Mouse (Mus musculus) lung, postnatal 36 days (tissue): Measurements from ENCODE around the gene Plin4.
A peak's percentile ranks its signal among the peaks of the same experiment; 100 is the strongest.
"Not testable (repeated sequence)": the region's sequence is repeated elsewhere in the genome, so short reads cannot be mapped to it uniquely, and the experiment has no call there.

Experiments used
- DNase-seq: peaks from one replicate; pipeline ENCODE4 v3.0.0; 2022; ENCODE audit warnings: mixed read lengths

Gene Plin4

DNA sequence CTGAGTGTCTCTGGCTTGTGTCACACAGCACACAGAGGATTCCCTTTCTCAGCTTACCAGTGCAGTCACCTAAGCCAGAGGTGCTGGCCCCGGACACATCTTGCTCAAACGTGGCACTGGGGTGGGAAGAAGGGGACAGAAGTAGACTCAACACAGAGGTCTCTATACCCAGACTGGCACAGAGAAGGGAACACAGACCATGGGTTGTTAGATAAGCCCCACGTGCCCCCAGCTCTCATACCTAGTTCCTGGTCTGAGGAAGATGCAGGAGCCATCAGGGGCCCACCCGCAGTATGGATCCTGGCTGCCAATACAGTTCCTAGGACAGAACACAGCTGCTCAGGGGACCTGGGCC is 15.7 kb upstream of the Plin4 start:
- no peak for DNase-seq

DNA sequence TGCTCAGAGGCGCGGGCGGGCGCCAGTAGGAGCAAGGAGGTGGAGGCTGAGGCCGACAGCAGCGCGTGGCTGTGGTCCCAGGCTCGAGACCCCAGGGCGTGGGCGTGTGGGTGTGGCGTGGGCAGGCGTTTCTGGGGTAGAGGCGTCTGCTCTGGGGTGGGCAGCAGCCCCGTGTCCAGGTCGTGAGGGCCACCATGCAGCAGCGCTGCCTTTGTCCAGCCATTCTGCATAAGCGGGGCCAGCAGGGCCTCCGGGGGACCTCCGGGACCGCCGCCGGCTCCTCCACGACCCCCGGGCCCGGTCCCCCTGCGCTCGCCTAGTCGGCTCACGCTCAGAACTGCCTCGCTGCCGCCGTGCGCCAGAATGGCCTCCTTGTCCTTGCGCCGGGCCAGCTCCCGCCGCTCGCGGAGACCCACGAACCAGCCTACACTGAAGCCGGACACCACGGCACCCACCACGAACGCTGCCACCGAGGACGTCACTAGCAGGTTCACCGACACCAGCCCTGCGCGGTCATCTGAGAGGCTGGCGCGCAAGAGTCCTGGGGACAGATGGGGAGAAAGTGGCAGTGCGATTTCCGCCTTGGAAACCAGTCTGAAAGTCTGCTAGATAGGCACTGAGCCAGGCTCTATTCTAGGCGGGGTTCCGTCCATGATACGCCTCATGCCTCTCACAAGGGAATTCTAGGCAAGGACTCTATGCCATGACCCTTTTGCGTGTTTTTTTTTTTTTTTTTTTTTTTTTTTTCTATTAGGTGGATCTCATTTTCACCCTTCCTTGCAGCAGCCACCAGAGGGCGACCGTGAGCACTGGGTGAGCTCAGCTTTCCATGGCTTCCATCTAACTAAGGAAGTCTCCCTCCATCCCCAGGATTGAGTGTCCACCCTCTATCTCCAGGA is 15.0 kb upstream of the Plin4 start:
- DNase-seq: peak; percentile 62

DNA sequence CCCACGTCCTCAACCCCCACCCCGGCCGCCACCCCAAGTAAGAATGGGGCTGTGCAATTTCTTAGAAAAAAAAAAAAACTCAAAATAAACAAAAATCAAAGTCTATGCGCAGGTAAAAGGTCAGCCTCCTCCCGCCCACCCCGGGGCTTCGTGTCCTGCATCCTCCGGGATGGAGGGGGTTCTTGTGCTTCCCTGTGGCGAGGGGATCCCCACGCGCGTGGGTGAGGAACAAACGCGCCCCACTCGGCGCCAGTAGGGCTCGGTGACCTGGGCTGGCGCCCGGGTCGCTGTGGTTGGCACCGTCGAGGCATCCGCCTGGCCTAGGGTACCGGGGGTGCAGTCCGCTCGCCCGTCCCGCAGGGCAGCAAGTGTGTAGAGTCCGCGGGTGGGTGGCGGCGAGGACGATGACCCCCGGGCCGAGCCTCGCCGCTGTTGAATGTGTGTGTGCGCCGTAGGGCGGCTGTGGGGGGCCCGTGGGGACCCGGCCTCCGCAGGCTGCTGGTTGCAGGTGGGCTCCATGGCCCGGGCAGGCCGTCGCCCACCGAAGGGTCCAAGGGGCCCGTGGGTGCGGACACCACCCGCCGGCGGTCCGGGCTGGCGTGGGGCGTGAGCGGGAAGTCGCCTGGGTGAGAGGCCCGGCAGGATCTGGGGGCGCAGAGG is 14.2 kb upstream of the Plin4 start:
- no peak for DNase-seq

DNA sequence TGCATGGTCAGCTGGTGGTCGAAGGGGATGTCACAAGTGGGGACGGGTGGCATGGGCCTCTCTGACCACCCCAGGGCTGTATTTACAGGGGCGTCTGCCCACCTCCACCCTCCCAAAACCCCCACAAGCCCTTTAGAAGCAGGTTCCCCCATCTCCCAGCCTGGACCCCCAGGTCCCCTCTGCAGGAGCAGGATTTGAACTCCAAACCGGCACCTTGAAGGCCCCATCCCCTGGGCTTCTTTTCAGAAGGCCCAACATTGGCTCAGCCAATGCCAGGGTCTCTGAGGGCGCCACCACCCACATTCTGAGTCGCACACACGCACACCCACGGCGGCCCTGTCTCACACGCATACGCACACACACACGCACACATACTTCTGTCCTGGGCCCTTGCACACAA is 13.6 kb upstream of the Plin4 start:
- no peak for DNase-seq

DNA sequence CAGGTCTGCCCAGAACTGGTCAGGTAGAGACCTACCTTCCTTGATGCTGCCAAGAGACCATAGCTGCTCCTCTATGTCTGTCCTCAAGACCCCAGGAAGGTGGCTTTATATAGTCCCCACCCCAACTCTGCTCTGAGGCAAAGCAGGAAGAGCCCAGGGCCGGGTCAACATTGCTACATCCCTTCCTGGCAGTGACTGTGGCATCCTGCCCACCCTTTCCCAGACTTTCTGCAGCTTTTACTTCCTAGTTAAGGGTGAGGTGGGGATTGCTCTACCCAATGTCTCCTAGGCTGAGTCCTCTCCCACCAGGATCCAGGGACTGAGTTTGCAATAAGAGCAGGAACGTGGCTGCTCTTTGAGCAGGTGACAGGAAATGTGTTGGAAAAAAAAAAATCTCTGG is 12.2 kb upstream of the Plin4 start, which contains the start of gene Lrg1:
Gene Lrg1, minus strand, starts transcription at position 176 of the 400 bp plus-strand sequence.
- DNase-seq: peak; percentile 64

DNA sequence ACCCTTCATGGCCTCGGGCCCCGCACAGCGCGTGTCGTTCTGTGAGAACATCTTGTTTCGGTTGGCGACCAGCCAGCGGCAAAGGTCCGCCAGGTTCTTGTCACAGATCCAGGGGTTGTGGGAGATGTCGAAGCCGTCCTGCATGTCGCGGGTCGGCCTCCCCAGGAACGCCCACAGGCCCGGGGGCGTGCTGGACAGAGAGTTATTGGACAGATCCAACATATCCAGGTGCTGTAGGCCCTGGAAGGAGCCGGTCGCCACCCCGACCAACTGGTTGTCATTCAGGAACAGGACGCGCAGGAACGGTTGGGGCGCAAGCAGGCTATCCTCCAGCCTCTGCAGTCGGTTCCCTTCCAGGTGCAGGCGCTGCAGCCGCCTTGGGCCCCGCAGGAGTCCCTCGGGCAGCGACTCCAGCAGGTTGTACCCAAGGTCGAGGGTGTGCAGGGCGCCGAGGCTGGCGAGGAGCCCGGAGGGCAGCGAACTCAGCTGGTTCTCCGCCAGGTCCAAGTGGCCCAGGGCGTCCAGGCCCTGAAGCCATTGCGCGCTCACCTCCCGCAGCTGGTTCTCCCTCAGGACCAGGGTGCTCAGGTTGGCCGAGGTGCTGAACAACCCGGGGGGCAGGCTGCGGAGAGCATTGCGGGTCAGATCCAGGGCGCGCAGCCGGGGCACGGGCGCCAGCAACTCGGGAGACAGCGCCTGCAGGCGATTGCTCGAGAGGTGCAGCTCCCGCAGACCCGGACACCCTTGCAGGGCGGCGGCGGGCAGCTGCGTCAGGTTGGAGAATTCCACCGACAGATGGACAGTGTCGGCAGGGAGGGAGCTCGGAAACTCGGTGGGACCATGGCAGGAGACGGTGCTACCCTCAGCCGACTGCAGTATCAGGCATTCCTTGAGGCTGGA is 10.6 kb upstream of the Plin4 start:
- DNase-seq: peak; percentile 57

DNA sequence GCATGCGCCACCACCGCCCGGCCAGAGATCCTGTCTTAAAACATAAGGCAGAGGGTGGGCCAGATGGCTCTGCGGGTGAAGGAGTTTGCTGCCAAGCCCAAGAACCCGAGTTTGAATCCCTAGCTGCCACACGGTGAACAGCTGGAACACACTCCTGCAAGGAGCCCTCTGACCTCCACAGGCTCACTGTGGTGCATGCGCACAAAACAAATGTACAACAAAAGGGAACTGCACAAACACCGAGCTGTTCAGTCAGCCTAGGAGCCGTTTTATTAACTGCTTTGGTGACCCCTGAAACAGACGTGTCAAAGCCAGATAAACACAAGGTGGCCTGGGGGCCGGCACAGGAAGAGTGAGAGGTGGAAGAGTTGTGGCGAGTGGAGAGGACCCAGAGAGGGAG is 9.8 kb upstream of the Plin4 start:
- no peak for DNase-seq

DNA sequence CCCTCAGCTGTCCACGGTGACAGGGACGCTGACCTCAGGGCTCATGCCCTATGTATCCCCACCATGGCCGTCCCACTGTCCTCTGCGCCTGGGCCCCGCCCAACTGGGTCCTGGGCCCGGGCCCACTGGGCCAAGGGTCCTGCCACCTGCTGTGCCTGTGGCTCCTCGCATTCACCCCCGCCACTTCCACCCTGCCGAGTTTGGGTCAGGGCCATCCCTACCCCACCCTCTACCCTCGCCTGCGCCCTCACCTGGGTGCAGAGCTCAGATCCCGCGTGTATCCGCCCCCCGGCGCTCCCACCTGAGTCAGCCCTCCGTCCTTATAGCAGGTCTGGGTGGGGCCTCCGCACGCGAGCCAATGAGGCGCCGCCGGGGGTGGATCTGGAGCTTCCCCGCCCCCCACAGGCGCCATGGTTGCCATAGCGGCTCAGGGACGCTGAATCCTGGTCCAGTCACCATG is 7.7 kb upstream of the Plin4 start, which contains the start of gene Plin5:
Gene Plin5, minus strand, starts transcription at position 346 of the 460 bp plus-strand sequence.
- DNase-seq: peak; percentile 68

DNA sequence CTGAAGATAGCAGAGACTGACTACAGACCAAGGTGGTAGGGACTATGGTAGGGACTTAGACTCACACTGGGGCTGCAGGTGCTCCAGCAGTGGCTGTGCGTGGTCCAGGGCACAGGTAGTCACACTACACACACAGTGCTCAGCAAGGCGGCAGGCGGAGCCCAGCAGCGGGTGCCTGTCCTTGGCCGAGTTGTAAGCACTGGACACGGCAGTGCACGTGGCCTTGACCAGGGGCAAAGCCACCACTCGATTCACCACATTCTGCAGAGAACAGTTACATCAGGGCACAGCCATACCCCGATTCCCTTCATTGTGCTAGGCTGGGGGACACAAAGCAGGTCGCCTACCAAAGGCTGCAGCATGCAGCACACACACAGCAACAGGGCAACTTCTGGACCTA is 6.6 kb upstream of the Plin4 start:
- no peak for DNase-seq

DNA sequence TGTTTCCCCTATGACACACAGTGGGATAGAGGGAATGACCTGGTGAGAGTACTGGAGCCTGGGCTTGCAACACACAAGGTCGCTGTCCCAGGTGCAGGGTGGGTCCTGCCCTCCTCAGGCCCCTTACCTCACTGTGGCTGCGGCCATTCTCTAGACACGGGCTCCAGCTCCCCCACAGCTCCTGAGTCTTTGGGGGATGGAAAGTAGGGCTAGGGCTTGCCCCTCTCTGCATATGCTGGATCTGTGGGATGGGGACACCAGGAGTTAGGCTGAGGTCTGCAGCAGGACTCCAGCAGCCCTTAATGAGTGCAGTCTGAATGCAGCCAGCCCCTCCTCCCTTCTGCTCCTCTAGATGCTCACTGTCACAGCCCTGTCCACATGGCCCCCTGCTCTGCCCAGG is 3.1 kb upstream of the Plin4 start:
- DNase-seq: no peak

DNA sequence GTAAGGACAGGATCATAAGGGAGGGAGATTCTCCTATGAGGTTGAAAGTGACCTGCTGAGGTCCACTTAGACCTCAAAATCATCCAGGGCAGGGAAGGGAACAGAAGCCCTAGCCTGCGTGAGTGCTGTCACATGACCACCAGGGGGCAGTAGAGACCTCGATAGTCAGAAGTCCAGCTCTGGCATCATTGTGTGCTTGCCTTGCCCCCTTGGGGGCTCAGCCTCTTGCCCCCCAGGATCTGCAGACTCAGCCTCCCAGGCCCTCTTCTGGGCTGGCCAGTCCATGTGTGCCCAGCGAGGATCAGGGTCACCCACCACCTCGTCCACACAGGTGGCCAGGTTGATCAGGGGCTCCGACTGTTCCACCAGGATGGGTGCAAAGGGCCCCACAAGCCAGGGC is 2.3 kb upstream of the Plin4 start:
- peak; percentile 81 for DNase-seq

DNA sequence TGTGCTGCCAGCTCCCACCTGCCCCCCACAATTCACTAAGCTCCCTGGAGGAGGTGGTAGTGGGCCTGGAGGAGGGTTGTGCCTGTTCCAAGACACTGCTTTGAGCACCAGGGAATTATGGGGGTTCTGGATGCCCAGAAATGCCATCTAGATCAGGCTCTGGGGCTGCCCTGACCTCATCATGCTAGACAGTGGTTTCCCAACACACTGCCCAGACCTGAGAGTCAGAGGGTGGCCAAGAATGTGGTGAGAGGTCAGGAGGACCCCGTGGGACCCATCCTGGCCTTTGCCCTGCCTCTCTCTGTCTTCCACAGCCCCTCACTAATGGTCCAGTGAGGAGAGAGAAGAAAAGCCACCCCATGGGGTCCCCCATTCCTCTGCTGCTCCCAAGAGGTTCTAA is 1.4 kb upstream of the Plin4 start:
- no peak for DNase-seq

DNA sequence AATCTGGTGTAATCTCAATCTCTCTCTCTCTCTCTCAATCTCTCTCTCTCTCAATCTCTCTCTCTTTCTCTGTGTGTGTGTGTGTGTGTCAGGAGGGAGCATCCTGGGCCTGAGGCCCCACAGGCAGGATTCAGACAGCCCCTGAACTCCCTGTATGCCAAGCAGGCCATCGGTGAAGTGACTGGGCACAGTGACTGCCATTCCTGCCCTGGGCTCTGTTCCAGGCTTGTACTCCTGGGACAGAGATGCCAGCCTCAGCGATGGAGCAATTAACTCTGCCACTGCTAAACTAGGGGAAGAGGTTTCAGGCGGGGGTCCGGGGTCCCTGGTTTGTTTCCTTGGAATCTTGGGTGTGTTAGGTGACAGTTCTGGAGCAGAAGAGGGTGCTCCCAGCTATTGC is 968 bp upstream of the Plin4 start:
- DNase-seq: no peak

DNA sequence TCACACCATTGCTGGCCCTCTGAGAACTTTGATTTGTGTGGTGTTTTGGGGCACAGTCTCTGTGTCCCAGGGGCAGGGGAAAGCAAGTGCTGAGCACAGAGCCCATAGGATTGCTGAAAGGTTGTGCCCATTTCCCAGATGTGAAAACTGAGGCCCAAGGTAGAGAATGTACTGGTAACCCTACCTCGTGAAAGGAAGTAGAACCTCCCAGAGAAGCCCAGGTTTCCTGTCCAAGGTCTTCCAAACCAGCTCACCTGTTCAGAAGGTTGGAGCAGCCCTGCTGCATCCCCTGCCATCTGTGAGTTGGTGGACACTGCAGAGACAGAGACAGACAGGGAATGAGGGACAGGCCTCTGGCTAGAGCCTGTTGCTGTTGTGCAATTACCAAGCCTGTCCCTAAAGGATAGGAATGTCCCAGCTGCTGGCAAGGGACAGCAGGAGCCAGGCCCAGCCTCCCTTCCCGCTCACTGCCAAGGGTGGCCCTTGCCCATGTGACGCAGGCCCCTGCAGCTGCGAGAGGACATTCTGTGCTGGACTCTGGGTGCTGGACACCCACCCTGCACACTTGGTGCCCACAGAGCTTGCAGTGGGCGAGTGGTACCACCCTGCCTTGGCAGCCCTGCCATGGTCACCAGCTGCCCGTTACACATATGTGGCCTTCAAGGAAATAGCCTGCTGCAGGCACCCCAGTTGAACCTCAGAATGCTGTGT is 1.1 kb downstream of the Plin4 start:
- DNase-seq: peak; percentile 52

DNA sequence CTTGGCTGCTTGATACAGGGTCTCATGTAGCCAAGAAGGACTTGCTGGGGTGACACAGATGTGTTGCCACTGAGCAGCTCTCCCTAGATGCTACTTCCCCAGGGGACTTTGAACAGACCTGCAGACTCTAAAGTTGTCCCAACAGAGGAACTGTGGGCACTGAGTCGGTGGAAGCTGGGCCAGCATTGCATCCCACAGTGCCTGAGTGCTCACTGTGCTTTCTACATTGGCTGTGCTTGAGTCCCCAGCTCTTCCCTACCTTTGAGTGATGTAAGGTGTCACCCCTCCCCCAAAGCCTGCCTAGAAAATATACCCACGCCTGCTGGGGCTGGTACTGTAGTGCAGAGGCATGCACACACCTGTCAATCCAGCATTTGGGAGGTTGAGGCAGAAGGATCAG is 1.9 kb downstream of the Plin4 start:
- DNase-seq: no peak

DNA sequence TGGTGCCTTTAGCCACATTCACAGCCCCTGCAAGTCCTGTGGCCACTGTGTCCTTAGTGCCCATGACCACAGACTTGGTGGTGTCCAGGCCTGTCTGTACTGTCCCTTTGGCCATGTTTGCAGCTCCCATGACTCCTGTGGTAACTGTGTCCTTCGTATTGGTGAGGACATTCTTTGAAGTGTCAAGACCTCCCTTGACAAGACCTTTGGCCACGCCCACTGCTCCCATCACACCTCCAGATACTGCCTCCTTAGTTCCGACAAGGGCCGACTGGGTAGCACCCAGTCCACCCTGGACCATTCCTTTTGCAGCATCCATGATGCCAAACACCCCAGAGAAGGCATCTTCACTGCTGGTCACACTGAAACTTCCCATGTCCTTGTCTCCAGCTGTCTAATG is 2.6 kb downstream of the Plin4 start:
- no peak for DNase-seq

DNA sequence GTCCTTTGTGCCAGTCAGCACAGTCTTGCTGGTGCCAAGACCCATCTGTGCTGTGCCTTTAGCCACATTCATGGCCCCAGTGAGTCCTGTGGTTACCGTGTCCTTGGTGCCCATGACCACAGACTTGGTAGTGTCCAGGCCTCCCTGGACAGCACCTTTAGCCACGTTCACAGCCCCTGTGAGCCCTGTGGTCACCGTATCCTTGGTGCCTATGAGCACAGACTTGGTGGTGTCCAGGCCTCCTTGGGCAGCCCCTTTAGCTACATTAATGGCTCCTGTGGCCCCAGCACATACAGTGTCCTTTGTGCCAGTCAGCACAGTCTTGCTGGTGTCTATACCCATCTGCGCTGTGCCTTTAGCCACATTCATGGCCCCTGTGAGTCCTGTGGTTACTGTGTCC is 3.2 kb downstream of the Plin4 start:
- not testable (repeated sequence) for DNase-seq

DNA sequence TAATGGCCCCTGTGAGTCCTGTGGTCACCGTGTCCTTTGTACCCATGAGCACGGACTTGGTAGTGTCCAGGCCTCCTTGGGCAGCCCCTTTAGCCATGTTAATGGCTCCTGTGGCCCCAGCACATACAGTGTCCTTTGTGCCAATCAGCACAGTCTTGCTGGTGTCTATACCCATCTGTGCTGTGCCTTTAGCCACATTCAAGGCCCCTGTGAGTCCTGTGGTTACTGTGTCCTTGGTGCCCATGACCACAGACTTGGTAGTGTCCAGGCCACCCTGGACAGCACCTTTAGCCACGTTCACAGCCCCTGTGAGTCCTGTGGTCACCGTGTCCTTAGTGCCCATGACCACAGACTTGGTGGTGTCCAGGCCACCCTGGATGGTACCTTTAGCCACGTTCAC is 4.8 kb downstream of the Plin4 start:
- not testable (repeated sequence) for DNase-seq

DNA sequence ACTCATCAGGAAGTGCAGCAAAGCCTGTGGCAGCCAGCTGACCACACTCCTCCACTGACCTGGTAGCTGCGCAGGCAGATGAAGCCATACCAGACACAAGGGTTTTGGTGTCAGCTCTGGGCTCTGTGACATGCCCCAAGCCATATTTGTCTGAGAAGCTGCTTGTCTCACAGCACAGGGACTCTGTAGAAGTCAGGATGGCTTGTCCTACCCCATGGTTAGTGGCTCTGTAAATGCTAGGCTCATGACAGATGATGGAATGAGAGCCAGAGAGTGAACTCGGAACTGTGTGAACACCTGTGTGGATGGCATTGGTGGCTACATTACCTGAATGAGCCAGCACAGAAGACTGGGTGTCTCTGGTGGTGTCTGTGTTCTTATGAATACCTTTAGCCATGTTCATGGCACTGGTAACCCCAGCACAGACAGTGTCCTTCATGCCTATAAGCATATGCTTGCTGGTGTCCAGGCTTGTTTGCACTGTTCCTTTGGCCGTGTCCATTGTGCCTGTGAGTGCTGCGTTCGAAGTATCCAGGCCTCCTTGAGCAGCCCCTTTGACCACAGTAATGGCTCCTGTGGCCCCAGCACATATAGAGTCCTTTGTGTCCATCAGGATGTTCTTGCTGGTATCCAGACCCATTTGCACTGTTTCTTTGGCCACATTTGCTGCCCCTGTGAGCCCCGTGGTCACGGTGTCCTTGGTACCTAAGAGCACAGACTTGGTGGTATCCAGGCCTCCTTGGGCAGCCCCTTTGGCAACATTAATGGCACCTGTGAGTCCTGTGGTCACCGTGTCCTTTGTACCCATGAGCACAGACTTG is 5.9 kb downstream of the Plin4 start:
- DNase-seq: no peak

DNA sequence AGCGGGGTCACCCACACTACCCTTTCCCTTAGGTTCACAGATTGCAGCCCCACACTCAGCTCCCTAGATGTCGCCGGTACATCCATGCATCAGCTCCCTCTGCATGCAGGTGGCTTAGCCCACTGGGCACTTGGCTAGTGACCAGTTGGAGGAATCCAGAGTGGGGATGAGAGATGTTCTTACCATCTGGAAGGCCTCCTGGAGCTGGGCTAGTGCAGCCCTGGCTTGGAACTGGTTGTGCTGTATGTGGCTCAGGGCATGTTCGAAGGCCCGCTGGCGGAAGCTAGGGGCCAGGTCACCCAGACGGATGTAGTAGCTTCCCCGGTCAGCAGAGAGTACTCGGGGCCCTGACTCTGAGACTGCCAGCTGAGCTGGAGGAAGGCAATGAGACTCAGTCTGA is 6.7 kb downstream of the Plin4 start:
- no peak for DNase-seq

DNA sequence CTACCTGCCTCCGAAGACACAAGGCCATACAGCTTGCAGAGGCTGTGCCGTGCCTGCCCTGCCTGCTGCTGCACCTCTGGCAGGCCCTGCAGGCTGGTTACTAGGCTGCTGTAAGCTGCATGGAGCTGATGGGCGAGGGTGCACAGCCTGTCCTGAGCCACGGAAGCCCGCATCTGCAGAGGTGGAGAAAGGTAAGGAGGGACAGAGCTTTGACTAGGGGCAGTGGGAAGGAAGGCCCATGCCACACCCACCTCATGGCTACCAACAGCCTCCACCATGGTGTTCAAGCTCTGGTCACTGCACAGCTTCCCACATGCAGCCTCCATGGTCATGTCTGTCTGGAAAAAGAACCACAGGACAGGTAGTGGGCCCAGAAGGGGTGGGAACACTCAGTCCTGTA is 7.4 kb downstream of the Plin4 start:
- no peak for DNase-seq

DNA sequence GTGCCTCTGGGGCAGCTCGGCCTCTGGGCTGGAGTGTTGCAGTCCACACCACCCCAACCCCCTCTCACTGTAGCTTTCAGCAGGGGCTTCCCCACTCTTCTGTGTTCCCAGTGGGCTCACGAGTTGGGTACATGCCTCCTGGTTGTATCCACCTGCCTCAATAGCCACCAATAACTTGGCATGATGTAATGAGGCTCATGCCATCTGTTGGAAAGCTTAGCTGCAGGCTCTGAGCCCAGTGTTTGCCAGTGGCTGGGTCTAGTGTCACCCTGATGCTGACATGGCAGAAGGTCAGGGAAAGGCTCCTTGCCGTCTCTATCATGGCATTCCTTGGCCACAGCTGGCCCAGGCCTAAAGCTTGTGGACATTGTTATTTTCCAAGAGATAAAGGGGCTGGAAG is 8.8 kb downstream of the Plin4 start:
- DNase-seq: no peak
